Mouse (Mus musculus): Measurements from ENCODE around the gene Rccd1. TPM values are rescaled to one million over a fixed set of nuclear protein-coding genes. Genes with fewer than 3 reads are reported as not detected.

Rccd1 gene
- polyA plus RNA-seq, 1 experiment from 2014 or later: 13.8 TPM

- Histone ChIP-seq H3K4me1 (replicated peaks) (0 out of 2 replicates have a peak, but pooled peaks cover 5% of the 10 kb centered on the region), H3K4me3 (peak within 1 kb of the TSS; percentile 59), H3K27ac (replicated peaks) (peak within 1 kb of the TSS; percentile 88), H3K4me2 (peak within 1 kb of the TSS; percentile 62), H3K36me3 (no peaks in the 10 kb centered on the region), H3K9me3 (no peaks in the 10 kb centered on the region), H3K27me3 (0 out of 2 replicates have a peak, but pooled peaks cover 2% of the 10 kb centered on the region), H3K9ac (peak within 1 kb of the TSS; percentile 68)
- under 1% methylated on average over 47 of the region's 48 CpGs for WGBS
- ATAC-seq (ENCODE audit: low FRiP score, low read depth): peak; percentile 99
Observed at GRCm38 (mm10) chr7:80246148-80246721, 78.0 kb downstream of the Rccd1 start, which contains the start of gene Ttll13. Gene Ttll13, plus strand, starts transcription at chr7:80246376.

GRCm38 (mm10) chr7:80244851-80245250 lies 79.4 kb downstream of the Rccd1 start:
- Histone ChIP-seq H3K4me2 (no peak overlapping the region), H3K27ac (replicated peaks) (no peak overlapping the region), H3K27me3 (no peaks in the 10 kb centered on the region), H3K4me3 (no peak overlapping the region), H3K36me3 (0 out of 2 replicates have a peak, but pooled peaks cover 8% of the 10 kb centered on the region), H3K9ac (no peak overlapping the region), H3K9me3 (no peaks in the 10 kb centered on the region), H3K4me1 (replicated peaks) (0 out of 2 replicates have a peak, but pooled peaks cover 5% of the 10 kb centered on the region)
- ATAC-seq (ENCODE audit: low FRiP score, low read depth): no peak
- WGBS: 95% methylated on average over 4 of the region's 4 CpGs

Other genes with a start within 250 kb of the Rccd1 start
- gene Idh2, start 209.1 kb downstream of the Rccd1 start, polyA plus RNA-seq (2015; fragmentation: Nextera tagmentation; extraction: Ambion mirVana): 215 and 225 TPM in 2 replicates
- 22.7 and 25.7 TPM in 2 replicates for gene Sema4b, start 137.6 kb downstream of the Rccd1 start, polyA plus RNA-seq (2015; fragmentation: Nextera tagmentation; extraction: Ambion mirVana)
- 36.4 and 38.3 TPM in 2 replicates for gene Cib1, start 91.6 kb downstream of the Rccd1 start, polyA plus RNA-seq (2015; fragmentation: Nextera tagmentation; extraction: Ambion mirVana)
- 4.5 and 4.6 TPM in 2 replicates for gene Gdpgp1, start 91.6 kb downstream of the Rccd1 start, polyA plus RNA-seq (2015; fragmentation: Nextera tagmentation; extraction: Ambion mirVana)
- 1.9 and 2.5 TPM in 2 replicates for gene Ttll13, start 78.1 kb downstream of the Rccd1 start, polyA plus RNA-seq (2015; fragmentation: Nextera tagmentation; extraction: Ambion mirVana)
- gene Ngrn, start 63.2 kb downstream of the Rccd1 start, polyA plus RNA-seq (2015; fragmentation: Nextera tagmentation; extraction: Ambion mirVana): 65.2 and 73.8 TPM in 2 replicates
- 23.9 and 32.1 TPM in 2 replicates for gene Vps33b, start 54.8 kb downstream of the Rccd1 start, polyA plus RNA-seq (2015; fragmentation: Nextera tagmentation; extraction: Ambion mirVana)
- 42.0 and 51.8 TPM in 2 replicates for gene Prc1, start 30.0 kb downstream of the Rccd1 start, polyA plus RNA-seq (2015; fragmentation: Nextera tagmentation; extraction: Ambion mirVana)
- 56.1 and 61.2 TPM in 2 replicates for gene Unc45a, start 16.6 kb upstream of the Rccd1 start, polyA plus RNA-seq (2015; fragmentation: Nextera tagmentation; extraction: Ambion mirVana)
- 21.9 and 22.7 TPM in 2 replicates for gene Hddc3, start 18.6 kb upstream of the Rccd1 start, polyA plus RNA-seq (2015; fragmentation: Nextera tagmentation; extraction: Ambion mirVana)
- gene Man2a2, start 46.9 kb upstream of the Rccd1 start, polyA plus RNA-seq (2015; fragmentation: Nextera tagmentation; extraction: Ambion mirVana): 26.5 and 27.2 TPM in 2 replicates
- gene Fes, start 63.5 kb upstream of the Rccd1 start, polyA plus RNA-seq (2015; fragmentation: Nextera tagmentation; extraction: Ambion mirVana): 3.7 and 5.0 TPM in 2 replicates
- 5.9 and 6.4 TPM in 2 replicates for gene Furin, start 81.0 kb upstream of the Rccd1 start, polyA plus RNA-seq (2015; fragmentation: Nextera tagmentation; extraction: Ambion mirVana)
- gene Blm, start 210.7 kb upstream of the Rccd1 start, polyA plus RNA-seq (2015; fragmentation: Nextera tagmentation; extraction: Ambion mirVana): 8.9 and 9.0 TPM in 2 replicates

All from hindbrain, embryonic 15.5 days (tissue).